Mouse (Mus musculus) liver, postnatal 0 days (tissue): ENCODE measurements around the gene Mlx.

ENCODE experiments used
- CTCF ChIP-seq: sonication (generic); IDR thresholded peaks from 2 replicates; pipeline ENCODE4 v1.5.1; 2016; ENCODE audit warnings: antibody characterized with exemption, low read depth
- EP300 ChIP-seq: IDR thresholded peaks from 2 replicates; pipeline ENCODE4 v1.6.1; 2016; ENCODE audit warnings: antibody characterized with exemption, low read depth, mild to moderate bottlenecking

DNA sequence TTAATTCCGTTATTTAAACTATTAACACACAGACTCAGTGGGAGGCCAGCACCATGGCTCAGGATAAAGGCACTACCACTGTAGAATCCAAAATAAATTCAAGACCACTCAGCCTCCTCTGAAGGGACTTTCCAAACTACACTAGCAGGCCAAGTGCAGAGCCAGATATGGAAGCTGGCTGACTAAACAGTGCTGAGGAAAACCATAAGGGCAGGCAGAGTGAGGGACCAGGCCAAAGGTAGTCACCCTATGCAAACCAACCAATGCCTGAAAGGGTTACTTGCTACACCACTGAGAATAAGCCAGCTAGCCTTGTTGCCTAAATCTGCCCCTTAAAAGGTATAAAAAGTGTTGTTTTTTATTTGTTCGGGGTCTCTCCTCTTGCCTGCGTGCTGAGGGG, 25.1 kb downstream of the Mlx start:
- TF ChIP-seq CTCF (no peak), EP300 (no peak)
